Mouse (Mus musculus) T-cell, adult 66 days (primary cell): Measurements from ENCODE around the gene Otud5. TPM values are rescaled to one million over a fixed set of nuclear protein-coding genes. Genes with fewer than 3 reads are reported as not detected.

ENCODE experiments used
- total RNA-seq, 2 experiments: library from RNA; stranded (reverse); gene quantifications; 3 replicates in 1 of 2; 4 replicates in 1 of 2; pipeline ENCODE4 v1.2.4; 2023

The Otud5 gene
- 100 to 1,000 TPM; 176 to 193 TPM for total RNA-seq

DNA sequence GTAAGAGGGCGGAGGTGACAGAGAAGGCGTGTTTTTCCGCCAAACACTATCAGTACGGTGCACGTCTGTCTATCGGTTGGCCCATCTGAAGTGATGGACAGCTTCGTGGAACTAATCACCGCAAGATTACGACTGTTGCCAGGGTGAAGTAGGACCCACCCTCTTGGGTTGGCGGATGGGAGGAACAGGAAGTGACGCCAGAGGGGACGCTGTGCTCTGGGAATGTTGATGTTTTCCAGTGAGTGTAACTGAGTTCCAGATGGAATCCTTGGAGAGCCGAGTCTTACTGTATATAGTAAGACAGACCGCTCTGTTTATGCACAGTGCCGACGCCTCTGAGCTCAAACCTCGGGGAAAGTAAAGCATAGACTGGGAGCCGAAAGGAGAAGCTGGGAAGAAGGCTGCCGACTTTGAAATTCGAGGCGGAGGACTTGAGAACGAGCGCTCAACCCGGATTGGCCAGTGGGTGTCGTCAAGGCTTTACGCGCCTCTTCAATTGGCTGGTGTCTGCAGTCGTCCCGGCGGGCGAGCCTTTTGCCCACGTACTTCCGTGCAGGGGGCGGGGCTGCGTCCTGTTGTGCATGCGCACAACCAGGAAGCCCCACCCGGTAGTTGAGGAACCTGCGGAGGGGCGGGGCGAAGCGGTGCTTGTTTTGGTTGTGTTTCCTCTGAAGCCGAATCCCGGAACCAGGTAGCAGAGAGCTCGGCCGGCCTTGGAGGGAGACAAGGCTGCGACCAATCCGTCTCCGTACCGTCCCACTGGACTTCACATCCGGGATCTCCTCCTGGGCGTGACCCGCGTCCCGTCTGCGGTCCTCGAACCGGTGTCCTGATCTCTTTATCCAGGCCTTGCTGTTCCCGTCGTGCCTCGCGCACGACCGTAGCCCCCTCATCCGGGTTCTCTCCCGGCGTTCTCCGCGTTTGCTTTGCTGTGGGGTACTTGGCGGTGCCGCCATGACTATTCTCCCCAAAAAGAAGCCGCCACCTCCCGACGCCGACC is at the start of gene Otud5:
Gene Otud5, plus strand, starts transcription at position 202 of the 1,000 bp plus-strand sequence.

DNA sequence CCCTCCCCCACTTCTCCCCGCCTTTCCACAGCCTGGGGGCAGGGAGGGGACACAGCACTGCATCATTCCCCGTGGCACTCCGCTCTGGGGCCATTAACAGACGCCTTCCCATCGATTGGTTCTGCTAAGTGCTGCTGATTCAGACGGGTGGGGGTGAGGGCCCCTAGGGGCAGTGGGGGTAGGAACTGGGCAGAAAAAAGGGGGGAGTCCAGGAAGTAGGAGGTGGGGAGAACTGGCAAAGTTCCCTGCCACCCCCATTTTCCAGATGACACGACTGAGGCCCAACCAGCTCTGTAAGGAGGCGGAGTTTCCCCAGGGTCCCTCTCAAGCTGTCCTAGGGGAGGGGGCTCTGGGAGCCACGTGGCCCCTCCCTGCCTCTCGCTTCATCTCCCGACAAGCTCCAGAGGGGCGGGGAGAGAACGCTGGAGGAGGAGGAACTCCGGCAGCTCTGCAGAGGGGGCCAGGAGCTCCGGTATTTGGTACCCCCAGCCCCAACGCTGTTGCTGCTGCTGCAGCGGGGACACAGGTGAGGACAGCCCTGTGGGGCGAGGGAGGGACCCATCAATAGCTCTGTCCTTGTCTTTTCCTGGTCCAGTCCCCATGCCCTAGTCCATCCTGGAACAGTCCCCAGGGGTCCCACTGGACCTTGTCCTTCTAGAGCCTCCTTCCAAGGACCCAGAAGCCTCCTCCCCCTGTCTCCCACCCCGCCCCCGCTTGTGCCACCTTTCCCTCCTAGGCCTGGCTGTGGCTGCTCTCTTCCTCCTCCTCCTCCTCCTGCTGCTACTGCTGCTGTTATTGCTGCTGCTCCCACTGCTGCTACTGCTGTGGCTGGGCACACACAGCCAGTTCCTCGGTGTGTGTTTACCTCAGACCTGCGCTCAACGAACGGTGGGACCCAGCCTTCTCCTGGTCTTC is 19.0 kb upstream of the Otud5 start, which contains the start of gene Kcnd1:
Gene Kcnd1, plus strand, starts transcription at position 425 of the 915 bp plus-strand sequence.

DNA sequence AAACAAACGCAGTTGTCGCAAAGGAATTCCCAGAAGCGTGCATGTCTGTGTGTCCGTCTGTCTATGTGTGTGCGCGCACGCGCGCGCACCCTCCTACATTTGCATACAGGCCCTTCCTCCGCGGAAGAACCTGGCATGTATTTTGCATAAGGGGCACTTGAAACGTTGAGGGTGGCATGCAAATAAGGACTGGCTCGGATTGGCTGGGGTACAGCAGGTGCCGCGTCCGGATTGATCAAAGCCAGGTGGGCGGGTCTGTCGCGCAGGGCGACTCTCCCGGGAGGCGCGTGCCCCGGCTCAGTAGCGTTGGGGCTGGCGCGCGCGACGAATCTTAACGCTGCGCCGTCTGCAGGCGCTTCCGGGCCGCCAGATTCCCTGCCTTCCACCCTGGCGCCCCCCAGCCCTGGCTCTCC is 36.8 kb downstream of the Otud5 start, which contains the start of gene Pim2:
Gene Pim2, plus strand, starts transcription at position 256 of the 413 bp plus-strand sequence.

DNA sequence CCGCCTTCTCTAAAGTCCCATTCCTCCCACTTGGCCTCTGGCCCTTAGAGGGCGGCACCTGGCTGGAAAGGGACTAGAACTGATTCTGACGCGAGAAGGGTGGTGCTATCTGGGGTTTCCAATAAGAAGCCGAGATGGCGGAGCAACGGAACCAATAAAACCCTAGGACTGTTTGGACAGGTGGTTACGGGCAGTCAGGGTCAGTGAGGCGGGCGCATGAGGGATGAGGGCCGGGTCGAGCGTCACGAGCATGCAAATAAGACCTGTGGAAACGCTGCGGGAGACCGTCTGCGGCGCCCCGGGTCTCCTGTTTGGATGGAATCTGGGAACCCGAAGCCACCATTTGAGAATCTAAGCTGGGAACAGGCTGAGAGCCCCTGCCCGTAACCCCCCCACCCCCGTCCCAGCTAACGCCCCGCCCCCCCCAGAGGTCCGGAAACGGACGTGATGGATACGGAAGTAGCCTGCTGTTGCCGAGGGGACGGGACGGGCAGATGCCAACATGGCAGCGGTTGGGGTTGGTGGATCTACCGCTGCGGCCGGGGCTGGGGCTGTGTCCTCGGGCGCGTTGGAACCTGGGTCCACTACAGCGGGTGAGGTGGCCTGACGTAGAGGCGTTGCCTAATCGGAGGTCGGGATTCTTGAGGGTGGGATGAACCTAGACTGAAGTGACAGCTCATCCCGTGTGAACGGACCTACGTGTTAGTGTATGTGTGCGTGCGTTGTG is 42.8 kb downstream of the Otud5 start, which contains the start of gene Slc35a2:
Gene Slc35a2, plus strand, starts transcription at position 188 of the 727 bp plus-strand sequence.

DNA sequence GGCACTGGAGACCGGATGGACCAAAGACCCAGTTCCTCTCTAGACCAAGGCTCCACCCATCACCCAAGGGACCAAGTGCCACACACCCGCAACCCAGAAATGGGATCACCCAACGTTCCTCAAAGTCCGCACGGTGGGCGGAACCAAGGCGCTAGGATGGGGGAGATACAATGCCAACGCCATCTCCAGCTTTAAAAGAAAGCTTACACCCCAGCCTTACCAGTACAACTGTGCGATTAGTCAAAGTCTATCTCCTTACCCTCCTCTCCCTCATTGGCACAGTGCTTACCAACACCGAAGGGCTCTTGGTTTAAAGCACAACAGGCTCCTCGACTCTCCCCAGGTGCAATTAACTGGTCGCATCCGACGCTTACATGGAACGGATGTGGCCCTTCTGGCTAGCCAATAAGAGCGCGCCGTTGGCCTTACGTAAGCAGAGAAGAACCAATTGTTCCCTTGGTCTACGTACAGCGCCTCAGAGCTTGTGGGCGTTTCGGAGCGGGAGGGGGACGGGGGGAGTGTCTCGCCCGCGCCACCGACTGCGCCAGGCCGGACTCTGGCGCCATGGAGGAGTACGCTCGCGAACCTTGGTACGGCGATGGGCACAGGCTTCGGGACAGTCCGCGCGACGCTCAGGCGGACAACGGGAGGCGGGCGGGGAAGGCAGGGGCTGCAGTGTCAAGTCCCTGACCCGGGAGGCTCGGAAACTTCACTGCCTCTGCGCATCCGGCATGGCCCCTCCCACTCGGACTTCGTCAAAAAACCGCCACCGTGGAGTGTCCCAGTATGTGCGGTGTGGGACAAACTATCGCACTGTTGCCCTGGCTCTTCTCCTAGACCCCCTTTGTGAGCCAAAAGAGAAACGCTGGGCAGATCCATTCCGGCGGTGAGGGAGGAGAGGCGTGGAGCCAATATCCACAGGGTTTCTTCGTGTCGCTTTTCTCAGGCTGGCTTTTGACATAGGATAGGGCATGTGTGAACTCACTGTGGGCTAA is 58.0 kb downstream of the Otud5 start, which contains the start of the genes Pqbp1 and Timm17b:
Gene Pqbp1, minus strand, starts transcription at position 390 of the 995 bp plus-strand sequence.
Gene Timm17b, plus strand, starts transcription at position 478 of the 995 bp plus-strand sequence.

DNA sequence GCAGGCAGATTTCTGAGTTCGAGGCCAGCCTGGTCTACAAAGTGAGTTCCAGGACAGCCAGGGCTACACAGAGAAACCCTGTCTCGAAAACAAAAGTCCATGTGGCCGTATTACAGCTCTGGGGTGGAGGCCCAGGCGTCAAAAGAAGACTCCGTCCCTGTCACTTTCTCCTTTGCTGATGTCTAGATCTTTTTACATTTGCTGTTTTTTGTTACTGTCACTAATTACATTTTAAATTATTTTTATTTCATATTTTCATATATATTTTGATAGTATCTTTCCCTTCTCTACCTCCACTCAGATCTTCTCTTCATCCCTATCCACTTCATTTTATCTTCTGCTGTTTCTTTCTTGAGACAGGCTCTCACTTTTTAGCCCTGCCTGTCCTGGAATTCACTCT is 66.6 kb downstream of the Otud5 start, which contains the start of gene Gm10491:
Gene Gm10491, minus strand, starts transcription at position 101 of the 400 bp plus-strand sequence.

DNA sequence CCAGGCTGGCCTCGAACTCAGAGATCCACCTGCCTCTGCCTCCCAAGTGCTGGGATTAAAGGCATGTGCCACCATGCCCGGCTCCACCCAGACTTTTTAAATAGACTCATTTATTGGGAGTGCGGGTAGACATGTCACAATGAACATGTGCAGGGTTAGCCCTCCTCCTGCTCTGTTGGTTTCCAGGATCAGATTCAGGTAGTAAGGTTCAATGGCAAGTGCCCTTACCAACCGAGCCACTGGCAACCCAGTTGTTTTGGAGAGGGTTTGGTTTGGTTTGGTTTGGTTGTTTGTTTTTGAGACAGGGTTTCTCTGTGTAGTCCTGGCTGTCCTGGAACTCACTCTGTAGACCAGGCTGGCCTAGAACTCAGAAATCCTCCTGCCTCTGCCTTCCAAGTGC is 68.1 kb downstream of the Otud5 start, which contains the start of gene Gm10490:
Gene Gm10490, plus strand, starts transcription at position 301 of the 400 bp plus-strand sequence.

DNA sequence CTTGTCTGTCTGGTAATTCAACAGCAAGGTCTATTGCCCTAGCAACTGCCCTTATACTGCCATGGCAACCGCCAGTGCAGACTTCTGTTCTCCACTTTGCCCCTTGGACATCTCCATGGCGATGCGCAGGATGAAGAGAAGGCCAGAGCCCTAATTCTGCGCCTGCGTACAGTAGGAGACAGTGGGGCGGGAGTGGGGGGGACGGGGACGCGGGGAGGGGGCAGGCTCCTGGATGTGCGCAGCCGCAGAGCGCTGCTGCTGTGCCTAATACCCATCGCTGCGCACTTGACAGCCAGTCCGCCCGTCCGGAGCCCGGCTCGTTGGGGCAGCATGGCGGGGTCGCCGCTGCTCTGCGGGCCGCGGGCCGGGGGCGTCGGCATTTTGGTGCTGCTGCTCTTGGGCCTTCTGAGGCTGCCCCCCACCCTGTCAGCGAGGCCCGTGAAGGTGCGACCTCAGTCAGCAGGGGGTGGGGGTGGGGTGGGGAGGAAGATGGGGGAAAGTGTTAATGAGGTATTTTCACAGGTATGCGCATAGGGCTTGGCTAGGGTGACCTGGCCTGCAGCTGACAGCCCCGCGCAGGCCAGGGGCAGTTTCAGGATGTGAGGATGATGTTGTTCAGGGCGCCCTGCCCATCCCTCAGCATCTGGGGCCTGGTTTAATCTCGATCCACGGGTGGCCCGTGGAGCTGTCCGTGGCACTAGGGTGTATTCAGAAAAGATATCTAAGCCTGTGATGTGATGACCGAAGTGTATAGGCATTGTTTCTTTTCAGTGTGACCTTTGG is 78.6 kb downstream of the Otud5 start, which contains the start of gene Pcsk1n:
Gene Pcsk1n, plus strand, starts transcription at position 222 of the 783 bp plus-strand sequence.

Other genes starting within 250 kb of the Otud5 start
- gene Ccdc22, start 235.8 kb upstream of the Otud5 start, total RNA-seq, result 10 to 100 TPM; 23.3 to 32.6 TPM
- gene Cacna1f, start 234.3 kb upstream of the Otud5 start, total RNA-seq, result under 1 TPM in 1 of 2 experiments, not detected in 1; 0.30 TPM
- gene Syp, start 202.9 kb upstream of the Otud5 start, total RNA-seq, result 1 to 10 TPM; 1.2 to 1.3 TPM
- 10 to 100 TPM; 29.7 to 31.5 TPM for gene Prickle3, start 184.1 kb upstream of the Otud5 start, total RNA-seq
- 10 to 100 TPM; 40.6 to 42.5 TPM for gene Plp2, start 170.0 kb upstream of the Otud5 start, total RNA-seq
- not detected for gene Magix, start 160.1 kb upstream of the Otud5 start, total RNA-seq
- 10 to 100 TPM; 46.6 to 47.9 TPM for gene Gpkow, start 144.2 kb upstream of the Otud5 start, total RNA-seq
- gene Wdr45, start 127.0 kb upstream of the Otud5 start, total RNA-seq, result 100 to 1,000 TPM in 1 of 2 experiments, 10 to 100 TPM in 1; 96.7 to 116 TPM
- not detected for gene Gm45208, start 119.1 kb upstream of the Otud5 start, total RNA-seq
- 10 to 100 TPM; 18.8 to 20.1 TPM for gene Praf2, start 112.9 kb upstream of the Otud5 start, total RNA-seq
- gene Ccdc120, start 90.5 kb upstream of the Otud5 start, total RNA-seq, result not detected
- 10 to 100 TPM; 20.3 to 30.5 TPM for gene Tfe3, start 78.8 kb upstream of the Otud5 start, total RNA-seq
- gene Gripap1, start 51.6 kb upstream of the Otud5 start, total RNA-seq, result 100 to 1,000 TPM; 164 to 170 TPM
- 1 to 10 TPM; 1.4 to 2.0 TPM for gene Kcnd1, start 19.1 kb upstream of the Otud5 start, total RNA-seq
- 100 to 1,000 TPM in 1 of 2 experiments, 10 to 100 TPM in 1; 97.4 to 107 TPM for gene Pim2, start 36.9 kb downstream of the Otud5 start, total RNA-seq
- gene Slc35a2, start 42.7 kb downstream of the Otud5 start, total RNA-seq, result 10 to 100 TPM; 28.5 to 36.5 TPM
- gene Pqbp1, start 57.9 kb downstream of the Otud5 start, total RNA-seq, result 10 to 100 TPM; 71.1 to 77.5 TPM
- 10 to 100 TPM; 38.6 to 42.4 TPM for gene Timm17b, start 58.0 kb downstream of the Otud5 start, total RNA-seq
- gene Gm10491, start 66.5 kb downstream of the Otud5 start, total RNA-seq, result not detected
- gene Gm10490, start 68.2 kb downstream of the Otud5 start, total RNA-seq, result not detected
- gene Pcsk1n, start 78.5 kb downstream of the Otud5 start, total RNA-seq, result not detected
- gene Eras, start 87.2 kb downstream of the Otud5 start, total RNA-seq, result not detected
- gene Hdac6, start 106.5 kb downstream of the Otud5 start, total RNA-seq, result 10 to 100 TPM; 12.3 to 13.2 TPM
- 1 to 10 TPM; 3.8 to 6.8 TPM for gene Gata1, start 136.7 kb downstream of the Otud5 start, total RNA-seq
- under 1 TPM in 1 of 2 experiments, not detected in 1; 0.90 TPM for gene Glod5, start 177.1 kb downstream of the Otud5 start, total RNA-seq
- gene Suv39h1, start 233.4 kb downstream of the Otud5 start, total RNA-seq, result 10 to 100 TPM; 30.9 to 31.8 TPM
- gene Was, start 249.1 kb downstream of the Otud5 start, total RNA-seq, result 100 to 1,000 TPM; 107 to 119 TPM